Mouse (Mus musculus): ENCODE data around the gene Itgax.

GRCm38 (mm10) chr7:128180126-128180525 lies 50.8 kb downstream of the Itgax start:
- TF ChIP-seq POLR2A (IDR thresholded peaks at IDR 0.05; ENCODE audit: low read depth, low read length) (no peak), CTCF (conservative IDR thresholded peaks at IDR 0.05; ENCODE audit: insufficient read depth, insufficient read length, low read depth, low read length) (no peak)

Data from kidney, adult 2 months (tissue).